Mouse (Mus musculus): ENCODE results near the gene Syngap1. TPM values are rescaled to one million over a fixed set of nuclear protein-coding genes. Genes with fewer than 3 reads are reported as not detected.
A peak's percentile ranks its signal among the peaks of the same experiment; 100 is the strongest.

Gene Syngap1
- polyA plus RNA-seq, 1 experiment from 2014 or later: 0.70 TPM

DNA sequence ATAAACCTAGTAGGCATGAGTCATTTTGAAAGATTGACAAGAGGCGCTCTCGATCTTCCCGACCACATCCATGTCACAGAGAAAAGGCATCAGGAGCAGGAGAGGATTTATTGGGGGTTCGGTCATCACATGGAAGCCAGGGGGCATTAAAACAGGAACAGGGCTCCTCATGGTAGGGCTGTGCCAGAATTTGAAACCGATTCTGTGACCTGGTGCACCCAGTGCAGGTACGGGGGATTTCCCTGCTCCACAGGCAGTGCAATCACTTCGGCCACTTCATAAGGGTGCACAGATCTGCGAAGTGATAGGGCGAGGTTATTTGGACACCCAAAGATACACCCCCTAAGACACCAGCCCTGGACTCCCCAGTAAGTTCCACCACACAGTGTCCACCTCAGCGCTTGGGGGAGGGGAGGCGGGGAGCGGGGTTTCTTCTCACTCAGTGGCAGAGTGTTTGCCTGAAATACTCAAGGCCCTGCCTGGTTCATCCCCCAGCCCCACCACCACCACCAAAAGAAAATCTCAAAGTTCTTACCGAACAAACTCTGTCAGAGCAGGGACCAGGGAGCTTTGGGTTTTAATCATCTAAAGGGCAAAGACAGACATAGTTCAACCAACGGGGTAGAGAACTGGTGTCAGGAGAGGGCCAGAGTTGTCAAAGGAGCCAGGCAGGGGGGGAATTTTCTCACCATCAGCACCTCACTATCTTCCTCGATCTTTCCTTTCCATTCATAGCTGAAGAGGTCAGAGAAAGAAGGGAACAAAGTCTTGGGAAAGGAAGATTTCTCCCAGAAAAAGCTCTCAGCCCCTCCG, 3.0 kb upstream of the Syngap1 start:
- DNase-seq (ENCODE audit: low spot score) (no peak), ATAC-seq (ENCODE audit: low FRiP score, low TSS enrichment) (no peak)
- Histone ChIP-seq H3K4me1 (replicated peaks; ENCODE audit: control insufficient read depth, insufficient read depth) (peaks cover 5% of the 10 kb centered on the region), H3K9me3 (ENCODE audit: control insufficient read depth, low read length) (no peaks in the 10 kb centered on the region), H3K36me3 (ENCODE audit: control insufficient read depth, insufficient read depth, low read length) (no peaks in the 10 kb centered on the region; the same call in 1 of the 2 replicates), H3K4me3 (ENCODE audit: low read depth, low read length) (peak overlapping the region; percentile 48), H3K9ac (ENCODE audit: low read length) (peak overlapping the region; percentile 61), H3K27ac (replicated peaks) (peak overlapping the region; percentile 87), H3K4me2 (replicated peaks; ENCODE audit: low read depth) (peak overlapping the region; percentile 70), H3K27me3 (ENCODE audit: control insufficient read depth, insufficient read depth, low read length) (no peaks in the 10 kb centered on the region)
- TF ChIP-seq CTCF (IDR thresholded peaks at IDR 0.05; ENCODE audit: low read depth) (no peak), EP300 (optimal IDR thresholded peaks at IDR 0.05) (no peak)
- WGBS: 39% methylated on average over 16 of the region's 16 CpGs

DNA sequence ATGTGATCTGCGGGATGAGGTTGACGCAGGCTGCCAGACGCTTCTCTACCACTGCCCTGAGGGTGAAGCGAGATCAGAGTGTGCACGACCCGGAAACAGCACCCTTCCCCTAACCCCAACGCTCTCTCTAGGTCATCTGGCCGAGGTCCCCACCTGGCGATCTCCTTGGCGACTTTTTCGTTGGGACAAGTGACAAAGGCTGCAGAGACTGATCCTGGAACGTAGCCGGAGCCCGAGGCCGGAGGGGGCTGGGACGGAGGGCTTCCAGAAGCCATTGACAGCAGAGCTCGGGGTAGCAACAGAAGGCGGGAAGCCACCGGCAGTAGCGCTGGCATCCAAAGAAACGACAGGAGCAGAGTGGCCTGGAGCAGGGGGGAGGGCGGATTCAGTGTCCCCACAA, 2.3 kb upstream of the Syngap1 start:
- Histone ChIP-seq H3K36me3 (ENCODE audit: control insufficient read depth, insufficient read depth, low read length) (no peaks in the 10 kb centered on the region; the same call in 1 of the 2 replicates), H3K4me1 (replicated peaks; ENCODE audit: control insufficient read depth, insufficient read depth) (peaks cover 5% of the 10 kb centered on the region), H3K27me3 (ENCODE audit: control insufficient read depth, insufficient read depth, low read length) (no peaks in the 10 kb centered on the region), H3K9me3 (ENCODE audit: control insufficient read depth, low read length) (no peaks in the 10 kb centered on the region), H3K4me2 (replicated peaks; ENCODE audit: low read depth) (peak overlapping the region; percentile 70), H3K27ac (replicated peaks) (peak overlapping the region; percentile 87), H3K4me3 (ENCODE audit: low read depth, low read length) (peak overlapping the region; percentile 48), H3K9ac (ENCODE audit: low read length) (peak overlapping the region; percentile 61)
- 0% methylated on average over 22 of the region's 22 CpGs for WGBS
- no peak for ATAC-seq (ENCODE audit: low FRiP score, low TSS enrichment)
- TF ChIP-seq EP300 (optimal IDR thresholded peaks at IDR 0.05) (no peak), CTCF (IDR thresholded peaks at IDR 0.05; ENCODE audit: low read depth) (no peak)
- no peak for DNase-seq (ENCODE audit: low spot score)

DNA sequence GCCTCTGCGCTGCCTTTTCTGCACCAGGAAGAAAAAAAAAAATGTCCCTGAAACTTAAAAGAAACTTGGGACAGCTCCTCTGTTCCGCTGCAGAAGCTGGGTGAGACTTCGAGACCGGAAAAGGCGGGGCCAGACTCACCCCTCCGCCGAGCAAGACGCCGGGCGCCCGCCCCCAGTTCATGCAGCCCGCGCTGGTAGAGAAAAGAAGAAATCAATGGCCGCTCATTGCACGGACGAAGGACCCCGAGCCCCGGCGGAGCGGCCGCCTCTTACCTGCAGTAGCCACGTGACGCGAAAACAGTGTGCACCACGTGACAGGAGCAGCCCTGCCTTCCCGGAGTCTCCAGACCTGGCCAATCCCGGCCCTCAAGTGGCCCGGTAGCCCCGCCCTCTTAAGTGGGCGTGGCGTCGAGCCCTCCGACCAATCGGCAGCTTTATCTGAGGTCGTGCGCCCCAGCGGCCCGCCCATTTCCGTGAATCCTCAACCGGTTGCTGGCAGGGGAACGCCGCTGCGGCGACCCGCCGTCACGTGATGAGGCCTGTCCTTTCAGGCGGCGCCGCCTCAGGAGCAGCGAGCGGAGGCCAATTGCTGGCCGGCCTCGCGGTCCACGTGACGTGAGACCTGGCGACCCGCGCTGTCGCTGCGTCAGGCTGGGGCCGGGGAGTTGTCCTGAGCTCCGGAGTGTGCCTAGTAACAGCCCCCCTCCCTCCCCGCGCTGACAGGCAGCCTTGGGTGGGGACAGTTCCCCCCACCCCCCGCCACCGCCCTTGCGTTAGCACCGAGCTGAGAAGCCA, 1.7 kb upstream of the Syngap1 start, which contains the start of gene Cuta:
Cuta (minus strand) TSS at position 392 of the 795 bp plus-strand sequence.
- Histone ChIP-seq H3K4me2 (replicated peaks; ENCODE audit: low read depth) (peak within 1 kb of the TSS; percentile 80), H3K27ac (replicated peaks) (peak within 1 kb of the TSS; percentile 93), H3K4me3 (ENCODE audit: low read depth, low read length) (peak within 1 kb of the TSS; percentile 48), H3K9ac (ENCODE audit: low read length) (peak within 1 kb of the TSS; percentile 77), H3K27me3 (ENCODE audit: control insufficient read depth, insufficient read depth, low read length) (no peaks in the 10 kb centered on the region), H3K4me1 (replicated peaks; ENCODE audit: control insufficient read depth, insufficient read depth) (peaks cover 5% of the 10 kb centered on the region; the same call in 1 of the 2 replicates), H3K36me3 (ENCODE audit: control insufficient read depth, insufficient read depth, low read length) (no peaks in the 10 kb centered on the region; the same call in 1 of the 2 replicates), H3K9me3 (ENCODE audit: control insufficient read depth, low read length) (no peaks in the 10 kb centered on the region)
- TF ChIP-seq CTCF (IDR thresholded peaks at IDR 0.05; ENCODE audit: low read depth): no peak
- no peak for TF ChIP-seq EP300 (optimal IDR thresholded peaks at IDR 0.05)
- peak; percentile 95 for ATAC-seq (ENCODE audit: low FRiP score, low TSS enrichment)
- under 1% methylated on average over 69 of the region's 70 CpGs for WGBS
- DNase-seq (ENCODE audit: low spot score): peak; percentile 100

DNA sequence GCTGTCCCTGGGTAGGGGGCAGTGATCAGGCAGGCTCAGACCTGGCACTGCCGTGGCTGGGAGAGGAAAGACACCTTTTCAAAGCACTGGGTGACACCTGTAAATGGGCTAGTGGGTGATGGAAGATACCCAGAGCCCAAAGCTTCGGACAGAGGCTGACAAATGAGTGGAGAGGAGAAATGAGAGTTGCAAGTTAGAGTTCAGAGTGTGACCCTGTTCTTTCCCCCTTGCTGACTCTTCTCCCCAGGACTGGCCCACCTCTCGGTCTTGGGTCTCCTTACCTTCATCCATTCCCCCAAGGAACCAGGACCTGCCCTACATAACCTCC, 1.1 kb upstream of the Syngap1 start:
- no peak for TF ChIP-seq EP300 (optimal IDR thresholded peaks at IDR 0.05)
- no peak; the same call in 1 of the 2 replicates for TF ChIP-seq CTCF (IDR thresholded peaks at IDR 0.05; ENCODE audit: low read depth)
- H3K27me3 ChIP-seq (ENCODE audit: control insufficient read depth, insufficient read depth, low read length): no peaks in the 10 kb centered on the region
- H3K36me3 ChIP-seq (ENCODE audit: control insufficient read depth, insufficient read depth, low read length): no peaks in the 10 kb centered on the region; the same call in 1 of the 2 replicates
- peak overlapping the region; percentile 80 for H3K4me2 ChIP-seq (replicated peaks; ENCODE audit: low read depth)
- peak overlapping the region; percentile 77 for H3K9ac ChIP-seq (ENCODE audit: low read length)
- no peak for ATAC-seq (ENCODE audit: low FRiP score, low TSS enrichment)
- 0% methylated on average over 3 of the region's 3 CpGs for WGBS
- DNase-seq (ENCODE audit: low spot score): no peak
- H3K27ac ChIP-seq (replicated peaks): peak overlapping the region; percentile 93
- peak overlapping the region; percentile 48 for H3K4me3 ChIP-seq (ENCODE audit: low read depth, low read length)
- H3K4me1 ChIP-seq (replicated peaks; ENCODE audit: control insufficient read depth, insufficient read depth): peaks cover 5% of the 10 kb centered on the region; the same call in 1 of the 2 replicates
- H3K9me3 ChIP-seq (ENCODE audit: control insufficient read depth, low read length): no peaks in the 10 kb centered on the region

DNA sequence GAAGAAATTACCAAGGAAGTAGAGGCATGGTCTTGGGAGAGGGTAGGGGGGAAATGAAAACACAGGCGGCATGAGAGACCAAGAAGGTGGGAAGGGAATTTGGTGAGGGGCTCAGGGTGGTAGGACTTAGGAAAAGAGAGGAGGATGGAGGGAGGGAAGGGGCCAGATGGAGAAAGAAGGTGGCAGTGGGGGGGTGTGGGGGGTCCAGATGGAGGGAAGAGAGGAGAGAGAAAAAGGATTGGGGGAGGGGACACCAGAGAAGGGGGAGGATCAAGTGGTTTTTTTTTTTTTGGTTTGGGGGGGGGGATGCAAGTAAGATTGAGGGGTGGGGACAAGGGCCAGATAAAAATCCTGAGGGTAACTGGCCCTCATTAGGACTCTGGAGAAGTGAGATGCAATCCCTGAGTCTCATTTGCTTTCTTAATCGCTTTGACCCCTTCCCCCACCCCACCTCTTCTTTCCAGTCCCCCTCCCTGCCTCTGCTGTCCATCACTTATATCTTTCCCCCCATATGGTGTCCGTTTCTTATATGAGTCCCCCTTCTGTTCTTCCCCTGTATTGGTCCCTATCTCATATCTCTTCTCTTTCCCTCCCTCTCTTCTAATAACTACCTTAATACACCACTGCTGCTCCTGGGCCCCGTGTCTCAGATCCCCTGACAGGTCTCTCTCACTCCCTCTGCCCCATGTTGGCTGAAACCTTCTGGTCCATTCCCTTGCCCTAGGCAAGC, 953 bp downstream of the Syngap1 start:
- DNase-seq (ENCODE audit: low spot score) (no peak), ATAC-seq (ENCODE audit: low FRiP score, low TSS enrichment) (no peak)
- TF ChIP-seq EP300 (optimal IDR thresholded peaks at IDR 0.05) (no peak), CTCF (IDR thresholded peaks at IDR 0.05; ENCODE audit: low read depth) (no peak)
- Histone ChIP-seq H3K9ac (ENCODE audit: low read length) (peak overlapping the region; percentile 61), H3K4me3 (ENCODE audit: low read depth, low read length) (peak overlapping the region; percentile 39), H3K9me3 (ENCODE audit: control insufficient read depth, low read length) (no peaks in the 10 kb centered on the region), H3K4me2 (replicated peaks; ENCODE audit: low read depth) (peak overlapping the region; percentile 58), H3K27ac (replicated peaks) (0 out of 2 replicates have a peak overlapping the region, but pooled peaks have one; percentile 8), H3K36me3 (ENCODE audit: control insufficient read depth, insufficient read depth, low read length) (no peaks in the 10 kb centered on the region), H3K27me3 (ENCODE audit: control insufficient read depth, insufficient read depth, low read length) (no peaks in the 10 kb centered on the region), H3K4me1 (replicated peaks; ENCODE audit: control insufficient read depth, insufficient read depth) (peaks cover 5% of the 10 kb centered on the region; the same call in 1 of the 2 replicates)
- 16% methylated on average over 4 of the region's 4 CpGs for WGBS
